Mouse (Mus musculus) embryonic facial prominence, embryonic 14.5 days (tissue): Measurements from ENCODE around the gene Myh14. TPM values are rescaled to one million over a fixed set of nuclear protein-coding genes. Genes with fewer than 3 reads are reported as not detected.

Experiments
- polyA plus RNA-seq: library from polyadenylated mRNA; unstranded; fragments of >200 nt; fragmentation: Nextera tagmentation; extraction: Ambion mirVana; gene quantifications from 2 replicates; pipeline ENCODE4 v1.2.1, GENCODE M21; 2014

Gene Myh14
- polyA plus RNA-seq, 1 experiment from 2014 or later, result 13.8 TPM

Other genes with a start within 250 kb of the Myh14 start
- 1.8 and 2.1 TPM in 2 replicates for gene Lrrc4b, start 241.8 kb downstream of the Myh14 start, polyA plus RNA-seq
- gene Aspdh, start 205.5 kb downstream of the Myh14 start, polyA plus RNA-seq, result 0.43 and 0.47 TPM in 2 replicates
- gene Josd2, start 202.9 kb downstream of the Myh14 start, polyA plus RNA-seq, result 91.2 and 92.8 TPM in 2 replicates
- gene Emc10, start 174.3 kb downstream of the Myh14 start, polyA plus RNA-seq, result 140 and 145 TPM in 2 replicates
- gene Fam71e1, start 174.3 kb downstream of the Myh14 start, polyA plus RNA-seq, result 5.4 and 10.7 TPM in 2 replicates
- 0.38 and 0.57 TPM in 2 replicates for gene Mybpc2, start 146.2 kb downstream of the Myh14 start, polyA plus RNA-seq
- 0.26 and 0.35 TPM in 2 replicates for gene Spib, start 138.8 kb downstream of the Myh14 start, polyA plus RNA-seq
- 57.9 and 64.1 TPM in 2 replicates for gene Pold1, start 122.0 kb downstream of the Myh14 start, polyA plus RNA-seq
- 60.8 and 64.5 TPM in 2 replicates for gene Nr1h2, start 116.9 kb downstream of the Myh14 start, polyA plus RNA-seq
- 1.7 and 2.8 TPM in 2 replicates for gene Napsa, start 98.5 kb downstream of the Myh14 start, polyA plus RNA-seq
- gene Kcnc3, start 80.2 kb downstream of the Myh14 start, polyA plus RNA-seq, result 0.49 and 0.67 TPM in 2 replicates
- not detected in 2 replicates for gene Izumo2, start 37.9 kb upstream of the Myh14 start, polyA plus RNA-seq
- gene Vrk3, start 77.6 kb upstream of the Myh14 start, polyA plus RNA-seq, result 24.8 and 29.3 TPM in 2 replicates
- gene Zfp473, start 80.2 kb upstream of the Myh14 start, polyA plus RNA-seq, result 1.1 and 1.7 TPM in 2 replicates
- 47.0 and 51.1 TPM in 2 replicates for gene Nup62, start 145.2 kb upstream of the Myh14 start, polyA plus RNA-seq
- gene Il4i1, start 145.5 kb upstream of the Myh14 start, polyA plus RNA-seq, result 0.78 and 1.4 TPM in 2 replicates
- gene Atf5, start 145.8 kb upstream of the Myh14 start, polyA plus RNA-seq, result 6.8 and 6.9 TPM in 2 replicates
- 69.0 and 78.6 TPM in 2 replicates for gene Akt1s1, start 178.1 kb upstream of the Myh14 start, polyA plus RNA-seq
- gene Tbc1d17, start 178.2 kb upstream of the Myh14 start, polyA plus RNA-seq, result 66.9 and 82.7 TPM in 2 replicates
- 23.4 and 27.7 TPM in 2 replicates for gene Pnkp, start 186.3 kb upstream of the Myh14 start, polyA plus RNA-seq
- gene Ptov1, start 198.9 kb upstream of the Myh14 start, polyA plus RNA-seq, result 398 and 442 TPM in 2 replicates
- 62.5 and 64.2 TPM in 2 replicates for gene Med25, start 221.9 kb upstream of the Myh14 start, polyA plus RNA-seq
- 16.9 and 19.7 TPM in 2 replicates for gene Fuz, start 225.2 kb upstream of the Myh14 start, polyA plus RNA-seq